In the genomic region with DNA sequence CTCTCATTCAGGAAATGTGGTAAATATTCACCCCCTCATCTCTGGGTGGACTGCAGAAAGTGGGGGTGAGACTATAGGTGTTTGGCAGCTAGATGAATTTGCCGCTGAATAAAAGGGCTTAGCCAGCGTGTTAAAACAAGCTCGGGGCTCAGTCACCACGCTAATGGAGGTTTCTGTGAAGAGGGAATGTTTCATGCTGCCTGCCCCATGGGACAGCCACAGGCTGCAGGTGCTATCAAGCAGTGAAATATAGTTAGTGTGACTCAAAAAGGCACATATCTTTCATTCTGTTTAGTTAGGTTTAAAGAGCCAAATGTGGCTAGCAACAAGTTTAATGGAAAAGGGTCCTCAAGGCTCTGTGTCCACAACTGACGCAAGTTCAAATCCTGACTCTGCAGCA, we compare ENCODE assay signal across 15 mouse cellular contexts.
DNase-seq lines count a peak whose midpoint lies in the region; ATAC-seq and TF ChIP-seq lines count a peak whose summit lies in the region.
"Had no signal": no experiment of that assay in that cellular context is flagged by ENCODE, and none has a peak within 500 bp of the region (broad histone marks: within the 10 kb centered on the region; RNA-seq: fewer than 3 reads in every experiment).

No protein-coding gene starts in this region.

- H3K4me3 ChIP-seq in layer of hippocampus, adult 2 months = no peak overlapping the region
- no peak overlapping the region for H3K4me3 ChIP-seq in forebrain, embryonic 15.5 days
- H3K4me3 ChIP-seq in limb, embryonic 13.5 days = no peak overlapping the region
- no peak overlapping the region for H3K4me3 ChIP-seq in stomach, embryonic 14.5 days (ENCODE audit: low read depth, low read length)
- H3K4me3 ChIP-seq: megakaryocyte, embryonic 14.5 days had no signal

- H3K4me2 ChIP-seq in forebrain, embryonic 15.5 days (replicated peaks) = no peak overlapping the region
- 0 out of 2 replicates have a peak overlapping the region, but pooled peaks have one; percentile 7 for H3K4me2 ChIP-seq in limb, embryonic 13.5 days (replicated peaks)
- H3K4me2 ChIP-seq in stomach, embryonic 14.5 days (replicated peaks; ENCODE audit: low read depth, low read length) = no peak overlapping the region

- 25% methylated on average over 5 of the region's 5 CpGs for WGBS in forebrain, embryonic 15.5 days
- WGBS in limb, embryonic 13.5 days = 28% methylated on average over 5 of the region's 5 CpGs
- WGBS in stomach, embryonic 14.5 days = 40% methylated on average over 5 of the region's 5 CpGs

- H3K9ac ChIP-seq in forebrain, embryonic 15.5 days (replicated peaks) = no peak overlapping the region
- no peak overlapping the region for H3K9ac ChIP-seq in limb, embryonic 13.5 days
- H3K9ac ChIP-seq in stomach, embryonic 14.5 days (replicated peaks; ENCODE audit: low read depth, low read length) = no peak overlapping the region

- no peaks in the 10 kb centered on the region for H3K9me3 ChIP-seq in forebrain, embryonic 15.5 days
- no peaks in the 10 kb centered on the region for H3K9me3 ChIP-seq in limb, embryonic 13.5 days
- no peaks in the 10 kb centered on the region for H3K9me3 ChIP-seq in stomach, embryonic 14.5 days (ENCODE audit: control insufficient read depth, low read depth, low read length)
- H3K9me3 ChIP-seq: megakaryocyte, embryonic 14.5 days had no signal

- intact Hi-C loops in left cerebral cortex, postnatal 4 days (cut with DNase I) = no loop called here

- H3K27ac ChIP-seq in layer of hippocampus, adult 2 months = peak overlapping the region; percentile 68
- H3K27ac ChIP-seq in forebrain, embryonic 15.5 days (replicated peaks) = peak overlapping the region; percentile 55
- peak overlapping the region; percentile 90; the same call in 1 of the 2 replicates for H3K27ac ChIP-seq in limb, embryonic 13.5 days
- peak overlapping the region; percentile 92; the same call in 1 of the 2 replicates for H3K27ac ChIP-seq in stomach, embryonic 14.5 days (ENCODE audit: low read length)

- peaks cover 25% of the 10 kb centered on the region for H3K4me1 ChIP-seq in forebrain, embryonic 15.5 days
- H3K4me1 ChIP-seq in limb, embryonic 13.5 days = peaks cover 83% of the 10 kb centered on the region
- peaks cover 71% of the 10 kb centered on the region for H3K4me1 ChIP-seq in stomach, embryonic 14.5 days (ENCODE audit: control insufficient read depth, insufficient read depth, low read length)

- no peaks in the 10 kb centered on the region for H3K27me3 ChIP-seq in forebrain, embryonic 15.5 days
- no peaks in the 10 kb centered on the region for H3K27me3 ChIP-seq in limb, embryonic 13.5 days
- no peaks in the 10 kb centered on the region for H3K27me3 ChIP-seq in stomach, embryonic 14.5 days (ENCODE audit: control insufficient read depth, insufficient read depth, low read length)
- H3K27me3 ChIP-seq: Patski had no signal

- peak; percentile 25; the same call in 1 of the 2 replicates for ATAC-seq in forebrain, embryonic 15.5 days (replicated peaks)
- no peak for ATAC-seq in limb, embryonic 13.5 days (ENCODE audit: low FRiP score, low read depth)
- no peak for ATAC-seq in stomach, embryonic 14.5 days (ENCODE audit: insufficient number of reproducible peaks, insufficient read depth, low FRiP score, low read depth)
- ATAC-seq: Patski had no signal

- no peak for TF ChIP-seq CTCF in layer of hippocampus, adult 2 months (conservative IDR thresholded peaks at IDR 0.05)

- DNase-seq in layer of hippocampus, adult 2 months (ENCODE audit: low spot score in 2 of 2) = no peak
- DNase-seq in layer of hippocampus, postnatal 36 days = no peak
- DNase-seq in left cerebral cortex, adult 9 months (ENCODE audit: low spot score in 2 of 2) = no peak
- no peak for DNase-seq in lung, postnatal 36 days
- DNase-seq in left cerebral cortex, postnatal 4 days = no peak
- DNase-seq: adrenal gland, adult 2 months; embryo, embryonic 11 days; kidney, adult 2 months; lung, adult 18-20 months; spleen, adult 18-20 months had no signal

- no peaks in the 10 kb centered on the region for H3K36me3 ChIP-seq in forebrain, embryonic 15.5 days
- H3K36me3 ChIP-seq in limb, embryonic 13.5 days = no peaks in the 10 kb centered on the region
- H3K36me3 ChIP-seq in stomach, embryonic 14.5 days (ENCODE audit: control insufficient read depth, insufficient read depth, low read length) = no peaks in the 10 kb centered on the region
